Mouse (Mus musculus): ENCODE measurements at regions not wholly inside any gene's neighbourhood (a gene's known extent, or its start where the extent isn't known, plus 50 kb on each side); places are given as distances from the start of the nearest gene placed in this dataset.

DNA sequence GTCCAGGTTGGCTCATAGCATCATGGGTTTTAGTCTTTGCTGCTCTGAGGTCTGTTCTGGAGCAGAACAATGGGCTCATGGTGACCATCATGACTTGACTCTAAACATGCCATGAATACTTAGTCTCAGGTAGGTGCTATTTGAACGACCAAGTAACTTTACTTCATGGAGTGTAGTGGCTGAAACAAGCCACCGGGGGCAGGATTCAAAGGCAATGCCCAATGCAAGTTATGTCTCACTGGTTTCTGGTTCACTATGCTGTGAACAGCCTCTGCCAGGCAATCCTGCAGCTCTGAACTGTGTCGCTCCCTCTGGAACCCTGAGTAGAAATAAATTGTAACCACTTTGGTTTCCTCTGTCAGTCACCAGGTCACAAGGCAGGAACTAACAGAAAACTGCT is 65.8 kb upstream of the Gm26897 start:
- H3K27me3 ChIP-seq (ENCODE audit: control insufficient read depth, insufficient read depth, low read length): no peaks in the 10 kb centered on the region
- no peaks in the 10 kb centered on the region for H3K9me3 ChIP-seq (replicated peaks; ENCODE audit: control insufficient read depth, low read length)
- H3K27ac ChIP-seq (replicated peaks; ENCODE audit: low read depth, low read length): no peak overlapping the region
- peaks cover 6% of the 10 kb centered on the region; the same call in 1 of the 2 replicates for H3K4me1 ChIP-seq (ENCODE audit: control insufficient read depth, insufficient read depth, low read length)
- no peak overlapping the region for H3K9ac ChIP-seq (replicated peaks; ENCODE audit: low read length)
- H3K36me3 ChIP-seq (replicated peaks; ENCODE audit: control insufficient read depth, insufficient read depth, low read depth, low read length): no peaks in the 10 kb centered on the region; the same call in 1 of the 2 replicates
- no peak overlapping the region for H3K4me3 ChIP-seq (ENCODE audit: low read depth, low read length)
- ATAC-seq (replicated peaks; ENCODE audit: insufficient number of reproducible peaks, low FRiP score, low TSS enrichment, low read depth) (no peak), DNase-seq (ENCODE audit: low spot score) (no peak)
- no peak overlapping the region for H3K4me2 ChIP-seq (ENCODE audit: low read depth, low read length)
- 72% methylated on average over 3 of the region's 3 CpGs for WGBS

- H3K4me1 ChIP-seq (ENCODE audit: control insufficient read depth, insufficient read depth, low read length): 0 out of 2 replicates have a peak, but pooled peaks cover 2% of the 10 kb centered on the region
- no peak overlapping the region for H3K4me3 ChIP-seq (ENCODE audit: low read depth, low read length)
- H3K36me3 ChIP-seq (replicated peaks; ENCODE audit: control insufficient read depth, insufficient read depth, low read depth, low read length): no peaks in the 10 kb centered on the region; the same call in 1 of the 2 replicates
- no peaks in the 10 kb centered on the region for H3K27me3 ChIP-seq (ENCODE audit: control insufficient read depth, insufficient read depth, low read length)
- H3K4me2 ChIP-seq (ENCODE audit: low read depth, low read length): no peak overlapping the region
- ATAC-seq (replicated peaks; ENCODE audit: insufficient number of reproducible peaks, low FRiP score, low TSS enrichment, low read depth) (no peak), DNase-seq (ENCODE audit: low spot score) (no peak)
- no peak overlapping the region for H3K9ac ChIP-seq (replicated peaks; ENCODE audit: low read length)
- no peak overlapping the region for H3K27ac ChIP-seq (replicated peaks; ENCODE audit: low read depth, low read length)
- no peaks in the 10 kb centered on the region for H3K9me3 ChIP-seq (replicated peaks; ENCODE audit: control insufficient read depth, low read length)
These were observed 64.6 kb upstream of the Gm26897 start for GRCm38 (mm10) chr5:111669139-111669538.

DNA sequence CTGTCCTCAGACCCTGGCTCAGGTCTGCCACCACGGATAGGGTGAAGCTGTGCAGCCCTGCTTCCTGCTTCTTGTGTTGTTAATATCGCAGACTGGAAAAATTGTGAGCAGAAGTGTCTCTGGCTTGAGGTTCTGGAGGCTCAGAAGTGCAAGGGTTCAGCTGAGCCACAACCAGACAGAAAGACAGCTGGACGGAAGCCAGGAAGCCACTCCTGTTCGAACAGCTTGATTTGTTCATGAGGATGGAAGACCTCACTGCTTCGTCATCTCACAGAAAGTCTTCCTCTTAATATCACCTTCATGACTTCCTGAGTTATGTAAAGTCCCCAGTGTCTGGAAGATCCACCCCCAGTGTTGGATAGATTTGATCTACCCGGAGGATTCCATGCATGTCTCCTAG is 62.0 kb upstream of the Gm26897 start:
- H3K4me2 ChIP-seq (ENCODE audit: low read depth, low read length): no peak overlapping the region
- H3K4me3 ChIP-seq (ENCODE audit: low read depth, low read length): no peak overlapping the region
- H3K9ac ChIP-seq (replicated peaks; ENCODE audit: low read length): no peak overlapping the region
- no peaks in the 10 kb centered on the region; the same call in 1 of the 2 replicates for H3K36me3 ChIP-seq (replicated peaks; ENCODE audit: control insufficient read depth, insufficient read depth, low read depth, low read length)
- ATAC-seq (replicated peaks; ENCODE audit: insufficient number of reproducible peaks, low FRiP score, low TSS enrichment, low read depth) (no peak), DNase-seq (ENCODE audit: low spot score) (no peak)
- H3K27ac ChIP-seq (replicated peaks; ENCODE audit: low read depth, low read length): no peak overlapping the region
- no peaks in the 10 kb centered on the region for H3K9me3 ChIP-seq (replicated peaks; ENCODE audit: control insufficient read depth, low read length)
- WGBS: 81% methylated on average over 6 of the region's 6 CpGs
- H3K27me3 ChIP-seq (ENCODE audit: control insufficient read depth, insufficient read depth, low read length): no peaks in the 10 kb centered on the region
- H3K4me1 ChIP-seq (ENCODE audit: control insufficient read depth, insufficient read depth, low read length): peaks cover 6% of the 10 kb centered on the region

- 54% methylated on average over 6 of the region's 6 CpGs for WGBS
- H3K36me3 ChIP-seq (replicated peaks; ENCODE audit: control insufficient read depth, insufficient read depth, low read depth, low read length): no peaks in the 10 kb centered on the region
- H3K27ac ChIP-seq (replicated peaks; ENCODE audit: low read depth, low read length): peak overlapping the region; percentile 48
- peak overlapping the region; percentile 32 for H3K9ac ChIP-seq (replicated peaks; ENCODE audit: low read length)
- no peak overlapping the region for H3K4me3 ChIP-seq (ENCODE audit: low read depth, low read length)
- H3K9me3 ChIP-seq (replicated peaks; ENCODE audit: control insufficient read depth, low read length): no peaks in the 10 kb centered on the region
- DNase-seq (ENCODE audit: low spot score) (no peak), ATAC-seq (replicated peaks; ENCODE audit: insufficient number of reproducible peaks, low FRiP score, low TSS enrichment, low read depth) (no peak; the same call in 1 of the 2 replicates)
- H3K4me2 ChIP-seq (ENCODE audit: low read depth, low read length): no peak overlapping the region
- peaks cover 6% of the 10 kb centered on the region for H3K4me1 ChIP-seq (ENCODE audit: control insufficient read depth, insufficient read depth, low read length)
- no peaks in the 10 kb centered on the region for H3K27me3 ChIP-seq (ENCODE audit: control insufficient read depth, insufficient read depth, low read length)
These were observed 58.6 kb upstream of the Gm26897 start for GRCm38 (mm10) chr5:111674976-111675672.

- H3K27me3 ChIP-seq (ENCODE audit: control insufficient read depth, insufficient read depth, low read length): no peaks in the 10 kb centered on the region
- H3K36me3 ChIP-seq (replicated peaks; ENCODE audit: control insufficient read depth, insufficient read depth, low read depth, low read length): no peaks in the 10 kb centered on the region
- peaks cover 6% of the 10 kb centered on the region for H3K4me1 ChIP-seq (ENCODE audit: control insufficient read depth, insufficient read depth, low read length)
- 10% methylated on average over 8 of the region's 8 CpGs for WGBS
- H3K9ac ChIP-seq (replicated peaks; ENCODE audit: low read length): peak overlapping the region; percentile 32
- no peaks in the 10 kb centered on the region for H3K9me3 ChIP-seq (replicated peaks; ENCODE audit: control insufficient read depth, low read length)
- H3K4me2 ChIP-seq (ENCODE audit: low read depth, low read length): no peak overlapping the region
- ATAC-seq (replicated peaks; ENCODE audit: insufficient number of reproducible peaks, low FRiP score, low TSS enrichment, low read depth) (peak; percentile 25), DNase-seq (ENCODE audit: low spot score) (peak; percentile 77)
- no peak overlapping the region for H3K4me3 ChIP-seq (ENCODE audit: low read depth, low read length)
- peak overlapping the region; percentile 67 for H3K27ac ChIP-seq (replicated peaks; ENCODE audit: low read depth, low read length)
These were observed 58.0 kb upstream of the Gm26897 start for GRCm38 (mm10) chr5:111675673-111676261.

GRCm38 (mm10) chr5:111677847-111678311 is 55.8 kb upstream of the Gm26897 start:
- ATAC-seq (replicated peaks; ENCODE audit: insufficient number of reproducible peaks, low FRiP score, low TSS enrichment, low read depth): no peak
- DNase-seq (ENCODE audit: low spot score): no peak
- H3K27ac ChIP-seq (replicated peaks; ENCODE audit: low read depth, low read length): peak overlapping the region; percentile 35; the same call in 1 of the 2 replicates
- H3K4me3 ChIP-seq (ENCODE audit: low read depth, low read length): no peak overlapping the region
- H3K4me1 ChIP-seq (ENCODE audit: control insufficient read depth, insufficient read depth, low read length): peaks cover 6% of the 10 kb centered on the region
- no peak overlapping the region for H3K9ac ChIP-seq (replicated peaks; ENCODE audit: low read length)
- no peaks in the 10 kb centered on the region for H3K36me3 ChIP-seq (replicated peaks; ENCODE audit: control insufficient read depth, insufficient read depth, low read depth, low read length)
- no peaks in the 10 kb centered on the region for H3K27me3 ChIP-seq (ENCODE audit: control insufficient read depth, insufficient read depth, low read length)
- no peaks in the 10 kb centered on the region for H3K9me3 ChIP-seq (replicated peaks; ENCODE audit: control insufficient read depth, low read length)
- 48% methylated on average over 6 of the region's 6 CpGs for WGBS
- H3K4me2 ChIP-seq (ENCODE audit: low read depth, low read length): no peak overlapping the region

DNA sequence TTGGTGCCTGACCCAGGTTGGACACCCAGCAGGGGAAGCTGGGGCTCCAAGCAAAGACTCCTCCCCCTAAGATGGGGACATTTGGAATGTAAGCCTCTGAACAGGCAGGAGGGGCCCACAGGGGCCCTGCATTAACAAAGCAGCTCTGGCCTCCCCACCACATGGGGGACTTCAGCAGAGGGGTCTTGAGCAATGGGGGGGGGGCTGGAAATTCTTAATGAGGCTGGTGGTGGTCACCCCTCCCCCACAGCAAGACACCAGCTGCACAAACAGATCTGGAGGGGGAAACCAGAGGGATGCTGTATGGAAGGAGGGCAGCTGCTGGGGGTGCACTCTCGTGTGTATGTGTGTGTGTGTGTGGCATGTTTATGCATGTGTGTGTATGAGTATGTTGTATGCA is 55.2 kb upstream of the Gm26897 start:
- peak overlapping the region; percentile 35; the same call in 1 of the 2 replicates for H3K27ac ChIP-seq (replicated peaks; ENCODE audit: low read depth, low read length)
- WGBS: 26% methylated on average over 1 of the region's 1 CpGs
- no peaks in the 10 kb centered on the region for H3K36me3 ChIP-seq (replicated peaks; ENCODE audit: control insufficient read depth, insufficient read depth, low read depth, low read length)
- H3K4me2 ChIP-seq (ENCODE audit: low read depth, low read length): no peak overlapping the region
- 0 out of 2 replicates have a peak overlapping the region, but pooled peaks have one; percentile 18 for H3K9ac ChIP-seq (replicated peaks; ENCODE audit: low read length)
- H3K9me3 ChIP-seq (replicated peaks; ENCODE audit: control insufficient read depth, low read length): no peaks in the 10 kb centered on the region
- ATAC-seq (replicated peaks; ENCODE audit: insufficient number of reproducible peaks, low FRiP score, low TSS enrichment, low read depth) (no peak), DNase-seq (ENCODE audit: low spot score) (no peak)
- H3K4me3 ChIP-seq (ENCODE audit: low read depth, low read length): no peak overlapping the region
- no peaks in the 10 kb centered on the region for H3K27me3 ChIP-seq (ENCODE audit: control insufficient read depth, insufficient read depth, low read length)
- peaks cover 6% of the 10 kb centered on the region for H3K4me1 ChIP-seq (ENCODE audit: control insufficient read depth, insufficient read depth, low read length)
